Mouse (Mus musculus): ENCODE data around the gene Cog4.

DNA sequence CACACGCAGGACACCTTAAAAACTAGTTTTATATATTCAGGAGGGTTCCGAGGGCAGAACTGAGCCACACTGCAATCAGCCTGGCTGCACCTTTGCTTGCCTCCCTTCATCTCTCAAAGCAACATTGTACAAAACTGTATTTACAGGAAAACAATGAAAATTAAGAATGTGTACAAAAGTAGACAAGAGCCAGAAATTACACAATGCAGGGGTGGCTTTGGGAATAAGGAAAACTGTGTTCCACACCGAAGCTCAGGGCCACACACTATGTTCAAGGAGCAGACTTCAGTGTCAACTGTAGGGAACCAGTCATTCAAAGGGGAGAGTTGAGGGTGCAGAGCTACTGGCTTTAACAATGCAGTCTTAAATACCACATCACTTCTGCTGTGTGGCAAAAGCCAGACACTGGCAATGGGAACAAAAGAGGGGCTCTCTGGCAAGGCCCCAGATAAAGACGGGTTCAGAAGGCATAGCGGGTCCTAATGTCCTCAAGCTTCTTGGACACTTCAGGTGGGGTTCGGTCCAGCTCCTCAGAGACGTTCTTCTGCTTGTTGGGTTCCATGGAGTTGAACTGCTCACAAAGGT, 35.8 kb upstream of the Cog4 start:
- TF ChIP-seq CTCF (IDR thresholded peaks at IDR 0.05; ENCODE audit: low read depth) (no peak), EP300 (IDR thresholded peaks at IDR 0.05; ENCODE audit: low read depth) (no peak)

All from heart, postnatal 0 days (tissue).